Mouse (Mus musculus) layer of hippocampus, adult 2 months (tissue): ENCODE measurements at regions not wholly inside any gene's neighbourhood (a gene's known extent, or its start where the extent isn't known, plus 50 kb on each side); places are given as distances from the start of the nearest gene placed in this dataset.

Experiments used
- DNase-seq, 2 experiments: peaks; one replicate each; pipeline ENCODE4 v3.0.0; 2022; ENCODE audit warnings: low spot score in 2 of 2
- H3K27ac ChIP-seq: fragments of 200-600 bp; 2 replicates; pipeline ENCODE4 v1.8.1; 2022
- H3K4me3 ChIP-seq: fragments of 200-600 bp; 2 replicates; pipeline ENCODE4 v1.8.1; 2022; ENCODE audit warnings: mild to moderate bottlenecking
- CTCF ChIP-seq: fragments of 200-600 bp; conservative IDR thresholded peaks from 2 replicates; pipeline ENCODE4 v1.8.1; 2022; ENCODE audit warnings: antibody characterized with exemption, mild to moderate bottlenecking, moderate library complexity

DNA sequence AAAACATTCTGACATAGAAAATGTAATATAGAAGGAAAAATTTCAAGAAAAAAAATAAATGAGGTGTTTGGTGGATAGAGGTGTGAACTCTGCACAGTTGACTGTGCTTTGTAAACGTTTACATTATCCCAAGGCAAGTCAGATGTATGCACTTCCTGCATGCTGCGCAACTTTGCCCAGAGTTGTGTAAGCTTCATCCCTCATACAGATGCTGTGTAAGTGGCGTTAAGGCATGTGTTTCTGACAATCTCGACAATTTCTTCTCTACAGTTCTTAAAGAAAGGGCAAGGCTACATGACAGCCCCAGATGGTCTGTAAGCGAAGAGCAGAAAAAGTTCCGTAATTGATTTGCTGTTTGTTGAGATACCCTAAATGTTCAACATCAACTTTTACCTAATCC is 476.6 kb upstream of the Pitx2 start:
- no peak for DNase-seq
- Histone ChIP-seq H3K27ac (no peak overlapping the region), H3K4me3 (no peak overlapping the region)
- TF ChIP-seq CTCF, result no peak

DNA sequence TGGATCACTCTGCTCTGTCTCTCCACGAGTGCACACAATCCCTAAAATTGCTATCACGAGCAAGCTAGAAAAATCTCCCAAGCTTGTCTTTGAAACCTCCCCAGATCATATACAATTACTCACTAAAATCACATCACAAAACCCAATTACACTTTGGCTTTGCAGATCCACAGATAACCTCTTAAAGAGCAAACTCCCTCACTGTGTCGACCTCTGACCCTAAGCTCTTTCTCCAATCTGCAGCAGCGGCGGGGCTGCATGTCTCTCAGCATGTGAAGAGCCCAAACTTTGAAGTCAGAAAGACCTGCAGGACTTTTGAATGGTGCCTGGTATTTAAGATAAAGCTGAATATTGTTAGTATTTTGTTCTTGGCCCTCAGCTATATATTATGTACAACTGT is 479.4 kb upstream of the Pitx2 start:
- no peak overlapping the region for H3K27ac ChIP-seq
- no peak for TF ChIP-seq CTCF
- H3K4me3 ChIP-seq, result no peak overlapping the region
- DNase-seq, result no peak

DNA sequence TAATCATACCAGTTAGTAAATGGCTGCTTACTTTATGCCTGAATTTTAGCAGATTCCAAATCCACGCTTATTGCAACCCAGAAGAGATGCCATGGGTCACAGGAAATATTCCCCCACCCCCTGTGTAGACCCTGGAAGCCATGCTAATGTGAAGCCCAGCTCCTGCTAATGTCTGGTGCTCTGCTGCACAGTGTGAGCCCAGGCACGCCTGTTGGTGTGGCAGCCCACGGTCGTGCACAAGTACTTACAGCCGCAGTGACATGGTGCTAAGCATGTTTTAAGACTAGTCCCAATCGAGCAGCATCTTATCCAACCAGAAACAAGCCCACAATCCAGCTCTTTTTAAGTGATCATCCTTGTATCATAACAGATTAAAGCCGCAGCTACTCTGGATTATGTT is 480.5 kb upstream of the Pitx2 start:
- TF ChIP-seq CTCF, result no peak
- Histone ChIP-seq H3K27ac (no peak overlapping the region), H3K4me3 (no peak overlapping the region)
- no peak for DNase-seq

GRCm38 (mm10) chr3:128707270-128707669 is 492.4 kb upstream of the Pitx2 start:
- Histone ChIP-seq H3K4me3 (no peak overlapping the region), H3K27ac (no peak overlapping the region)
- no peak for DNase-seq
- no peak for TF ChIP-seq CTCF

GRCm38 (mm10) chr3:128668468-128669127 is 531.1 kb upstream of the Pitx2 start:
- DNase-seq, result no peak
- no peak for TF ChIP-seq CTCF
- Histone ChIP-seq H3K4me3 (no peak overlapping the region), H3K27ac (no peak overlapping the region)

DNA sequence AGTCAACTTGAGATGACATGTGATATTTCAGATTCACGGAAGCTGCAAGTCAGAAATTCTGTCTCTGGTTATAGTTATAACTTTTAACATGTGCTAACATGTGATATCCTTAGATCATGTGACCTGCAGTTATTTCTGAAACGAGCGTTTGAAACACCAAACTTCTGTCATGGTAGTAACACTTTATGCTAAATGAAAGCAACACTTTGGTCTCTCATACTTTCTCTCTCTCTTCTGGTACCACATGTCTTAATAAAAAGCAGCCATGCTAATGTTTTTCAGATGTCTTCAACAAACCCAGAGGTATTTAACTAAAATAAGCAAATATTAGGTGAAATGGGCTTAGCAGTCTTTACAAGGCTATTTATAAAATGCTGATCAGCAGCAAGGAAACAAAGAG is 534.5 kb upstream of the Pitx2 start:
- H3K4me3 ChIP-seq, result no peak overlapping the region
- no peak for TF ChIP-seq CTCF
- H3K27ac ChIP-seq, result no peak overlapping the region
- DNase-seq, result no peak

DNA sequence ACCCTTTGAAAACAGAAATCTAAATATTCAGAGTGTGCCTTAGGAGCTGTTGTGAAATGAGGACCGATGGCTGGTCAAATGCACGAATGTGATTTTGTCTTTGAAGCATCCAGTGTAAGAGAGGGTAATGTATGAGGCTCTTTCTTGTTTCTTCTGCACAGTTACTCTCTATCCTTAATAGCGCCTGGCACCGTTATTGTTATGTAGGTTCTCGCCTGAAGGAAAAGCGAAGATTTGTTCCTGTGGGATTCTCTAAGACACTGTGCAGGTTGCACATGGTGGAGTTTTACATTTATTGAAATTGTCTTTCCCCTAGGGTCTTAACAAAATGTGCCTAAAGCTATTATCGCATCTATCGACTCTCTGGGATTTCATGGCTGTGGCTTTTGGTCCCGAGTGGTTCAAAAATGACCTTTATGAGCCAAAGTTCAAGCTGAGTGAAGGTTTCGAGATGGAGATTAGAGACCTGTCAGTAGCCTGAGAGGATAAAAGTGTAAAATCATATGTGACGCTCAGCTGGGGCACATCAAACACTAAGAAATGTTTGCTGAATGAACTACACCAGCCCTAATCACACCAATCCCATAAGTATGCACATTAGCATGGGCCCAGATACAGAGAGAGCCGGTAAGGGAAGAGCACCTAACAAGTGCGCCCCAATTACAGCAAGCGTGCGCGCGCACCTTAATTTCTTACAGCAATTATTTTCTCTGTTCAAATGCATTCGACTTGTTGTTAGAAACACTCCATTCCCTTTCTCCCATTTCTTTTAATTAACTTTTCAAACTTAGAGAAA is 562.5 kb upstream of the Pitx2 start:
- no peak for DNase-seq
- no peak overlapping the region for H3K27ac ChIP-seq
- no peak for TF ChIP-seq CTCF
- no peak overlapping the region for H3K4me3 ChIP-seq

DNA sequence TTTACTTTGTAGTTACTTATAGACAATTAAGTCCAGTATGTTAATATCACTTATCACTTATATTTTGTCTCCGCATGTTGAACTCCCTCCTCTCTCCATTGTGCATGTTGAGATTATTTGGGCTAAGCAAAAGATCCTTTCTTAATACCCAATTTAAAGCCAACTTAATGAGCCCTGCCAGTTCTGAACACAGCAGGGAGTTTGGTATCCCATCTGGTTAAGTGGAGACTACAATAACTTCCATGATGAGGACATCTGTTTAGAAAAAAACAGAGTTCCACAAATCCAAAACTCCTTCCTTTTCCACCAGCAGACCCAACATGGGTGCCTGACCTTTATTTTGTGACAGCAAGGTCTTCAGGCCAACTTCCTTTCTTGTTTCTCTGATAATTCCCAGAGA is 572.0 kb upstream of the Pitx2 start:
- H3K4me3 ChIP-seq, result no peak overlapping the region
- H3K27ac ChIP-seq, result no peak overlapping the region
- DNase-seq, result no peak
- no peak for TF ChIP-seq CTCF

DNA sequence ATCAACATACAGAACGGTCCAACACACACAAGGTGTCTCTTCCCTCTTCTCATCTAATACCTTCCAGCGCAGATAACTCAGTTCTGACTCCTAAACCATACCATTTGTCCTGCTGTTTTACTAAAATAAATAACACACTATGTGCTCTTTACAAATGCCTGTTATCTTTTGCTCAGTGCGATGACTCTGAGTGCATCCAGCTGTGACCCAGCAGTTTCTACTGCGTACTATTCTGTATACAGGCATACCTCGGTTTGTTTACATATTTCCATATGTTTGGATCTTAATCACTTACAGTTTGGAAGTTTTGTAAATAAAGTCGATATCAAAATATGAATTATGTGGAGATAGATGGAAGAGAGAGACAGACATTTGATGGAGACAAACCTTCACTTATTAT is 583.0 kb upstream of the Pitx2 start:
- H3K4me3 ChIP-seq, result no peak overlapping the region
- H3K27ac ChIP-seq, result no peak overlapping the region
- no peak for TF ChIP-seq CTCF
- DNase-seq, result no peak

DNA sequence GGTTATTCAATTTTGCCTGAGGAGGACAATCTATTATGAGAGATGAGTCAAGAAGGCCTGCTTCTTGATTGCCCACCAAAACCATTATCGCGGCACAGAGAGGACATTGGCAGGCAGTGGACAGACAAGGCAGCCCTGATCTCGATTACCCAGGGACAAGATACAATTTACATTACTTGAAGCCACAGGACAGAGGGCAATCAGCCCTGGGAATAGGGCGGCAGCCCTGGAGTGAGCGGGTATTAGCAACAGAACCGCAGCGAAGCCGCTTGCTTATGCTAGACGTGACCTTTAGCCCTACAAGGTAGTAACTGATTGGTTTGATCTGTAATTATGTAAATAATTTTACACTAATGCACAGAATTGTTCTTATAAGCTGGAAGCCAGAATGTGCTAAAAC is 586.0 kb upstream of the Pitx2 start:
- TF ChIP-seq CTCF, result no peak
- DNase-seq, result no peak
- H3K27ac ChIP-seq, result no peak overlapping the region
- no peak overlapping the region for H3K4me3 ChIP-seq

DNA sequence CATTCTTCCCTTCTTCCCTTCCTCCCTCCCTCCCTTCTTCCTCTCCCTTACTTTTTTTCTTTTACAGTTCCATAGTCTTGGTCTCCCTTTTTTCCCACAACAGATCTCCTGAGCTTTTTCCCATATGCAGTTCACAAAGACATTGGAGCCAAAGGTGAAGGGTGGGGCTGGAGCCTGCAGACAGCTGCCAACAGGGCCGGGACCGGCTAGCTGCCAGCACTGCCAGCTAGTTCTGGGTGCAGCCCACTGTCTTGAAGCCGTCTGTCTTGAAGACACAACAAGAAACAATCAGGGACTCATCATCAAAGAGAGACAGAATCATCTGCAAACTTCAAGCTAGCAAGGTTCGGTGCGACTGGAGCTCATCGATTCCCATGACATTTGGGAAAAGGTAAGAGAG is 588.9 kb upstream of the Pitx2 start:
- no peak for TF ChIP-seq CTCF
- Histone ChIP-seq H3K4me3 (no peak overlapping the region), H3K27ac (no peak overlapping the region)
- DNase-seq, result no peak

DNA sequence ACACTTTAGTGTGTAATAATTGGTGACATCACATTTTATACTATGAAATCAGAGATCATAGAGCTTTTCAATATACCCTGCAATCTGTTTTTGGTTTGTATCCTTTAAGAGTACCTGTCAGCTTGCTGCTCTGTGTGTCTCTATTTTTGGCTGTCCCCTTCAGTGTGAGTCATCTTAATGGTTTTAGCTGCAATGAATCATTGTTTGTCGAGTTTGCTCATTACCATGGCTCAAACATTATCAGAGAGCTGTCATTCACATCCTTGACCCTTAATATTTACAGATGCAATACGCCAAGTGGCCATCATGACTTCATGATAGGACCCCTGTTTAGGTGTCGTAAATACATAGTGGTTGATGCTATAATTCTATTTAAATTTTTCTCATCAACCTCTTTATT is 591.0 kb upstream of the Pitx2 start:
- DNase-seq, result no peak
- no peak overlapping the region for H3K4me3 ChIP-seq
- no peak for TF ChIP-seq CTCF
- H3K27ac ChIP-seq, result no peak overlapping the region

DNA sequence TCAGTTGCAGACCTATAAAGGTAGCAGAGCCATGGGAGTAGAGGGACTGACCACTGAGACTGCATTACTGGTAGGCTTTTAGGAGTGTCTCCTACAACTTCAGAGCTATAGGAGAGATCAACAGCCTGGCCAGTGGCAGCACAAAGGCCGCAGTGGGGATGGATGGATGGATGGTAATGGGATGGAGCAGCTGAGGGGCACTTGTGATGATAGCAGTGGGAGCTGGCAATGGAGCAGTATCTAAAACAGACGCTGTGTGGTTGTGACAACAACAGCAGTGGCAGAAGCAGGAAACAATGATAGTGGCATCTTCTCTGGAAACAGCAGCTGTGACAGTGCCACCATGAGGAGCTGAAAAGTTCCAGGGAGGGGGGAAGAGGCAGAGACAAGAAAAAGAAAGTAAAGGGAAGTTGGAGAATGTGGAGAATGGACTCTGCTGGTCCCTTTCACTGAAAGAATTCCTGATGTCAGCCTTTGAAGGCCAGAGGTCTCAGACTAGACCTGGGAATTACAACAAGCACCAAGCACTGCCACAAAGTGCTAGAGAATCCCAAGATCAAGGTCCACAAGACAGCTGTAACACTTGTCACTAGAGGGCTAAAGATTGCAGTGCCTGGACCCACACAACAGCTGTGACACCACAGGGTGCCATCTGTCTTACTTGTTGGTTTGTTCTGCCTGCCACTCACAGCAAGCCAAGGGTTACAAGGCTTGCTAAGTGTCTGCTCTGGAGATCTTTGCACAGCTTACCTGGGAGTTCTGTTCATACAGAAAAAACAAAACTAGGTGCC is 624.1 kb upstream of the Pitx2 start:
- Histone ChIP-seq H3K4me3 (no peak overlapping the region), H3K27ac (no peak overlapping the region)
- TF ChIP-seq CTCF, result no peak
- no peak for DNase-seq
